Comparison of ENCODE assay signal across 10 mouse cellular contexts in the genomic region with DNA sequence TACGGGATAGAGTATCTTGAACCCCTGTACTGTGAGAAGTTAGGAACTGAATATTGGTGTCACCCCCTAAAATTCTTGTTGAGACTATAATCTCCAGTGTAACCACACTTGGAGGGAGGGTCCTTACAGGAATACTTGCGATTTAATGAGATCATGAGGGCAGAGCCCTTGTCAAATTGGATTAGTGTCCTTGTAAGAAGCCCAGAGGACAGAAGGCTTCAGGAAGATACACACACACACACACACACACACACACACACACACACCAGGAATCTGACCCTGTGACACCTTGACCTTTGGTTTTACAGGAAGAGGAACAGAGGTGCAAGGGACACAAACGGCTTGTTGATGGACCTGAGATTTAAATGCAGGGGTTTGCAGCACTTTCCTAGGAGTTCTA. TPM values are rescaled to one million over a fixed set of nuclear protein-coding genes. Genes with fewer than 3 reads are reported as not detected.
"Had no signal": no experiment of that assay in that cellular context is flagged by ENCODE, and none has a peak within 500 bp of the region (broad histone marks: within the 10 kb centered on the region; RNA-seq: fewer than 3 reads in every experiment).

No protein-coding gene starts in this region.

- H3K4me3 ChIP-seq: intestine, embryonic 15.5 days; limb, embryonic 12.5 days; limb, embryonic 15.5 days; midbrain, embryonic 15.5 days; myocyte had no signal

- H3K36me3 ChIP-seq: intestine, embryonic 15.5 days; limb, embryonic 12.5 days; limb, embryonic 15.5 days; midbrain, embryonic 15.5 days had no signal

- H3K27me3 ChIP-seq: intestine, embryonic 15.5 days; limb, embryonic 12.5 days; limb, embryonic 15.5 days had no signal

- H3K27ac ChIP-seq: intestine, embryonic 15.5 days; limb, embryonic 12.5 days; limb, embryonic 15.5 days; liver, embryonic 14.5 days; macrophage; midbrain, embryonic 15.5 days had no signal

- H3K9ac ChIP-seq: intestine, embryonic 15.5 days; limb, embryonic 12.5 days; limb, embryonic 15.5 days; liver, embryonic 14.5 days; liver, postnatal 0 days; lung, embryonic 14.5 days; midbrain, embryonic 15.5 days had no signal

- ATAC-seq: intestine, embryonic 15.5 days; liver, postnatal 0 days; midbrain, embryonic 15.5 days had no signal

- H3K9me3 ChIP-seq: intestine, embryonic 15.5 days; limb, embryonic 15.5 days; midbrain, embryonic 15.5 days had no signal

- H3K4me2 ChIP-seq: intestine, embryonic 15.5 days; limb, embryonic 12.5 days; limb, embryonic 15.5 days; liver, embryonic 11.5 days; lung, embryonic 14.5 days; midbrain, embryonic 15.5 days had no signal

- H3K4me1 ChIP-seq: intestine, embryonic 15.5 days; limb, embryonic 12.5 days; limb, embryonic 15.5 days; midbrain, embryonic 15.5 days had no signal

RNA-seq across cellular contexts. Expression of gene Phf21b, which starts 35.4 kb away (rescaled TPM):
- polyA plus RNA-seq: liver, postnatal 0 days had no signal
